In genomic region chr9:69295826-69296225, GRCm38 (mm10) we compare ENCODE assay signal across 13 mouse cellular contexts.
"Had no signal": no experiment of that assay in that cellular context is flagged by ENCODE, and none has a peak within 500 bp of the region (broad histone marks: within the 10 kb centered on the region; RNA-seq: fewer than 3 reads in every experiment).

No protein-coding gene starts in this region.

- H3K27ac ChIP-seq: heart, adult 2 months; heart, embryonic 13.5 days; heart, embryonic 15.5 days; hindbrain, embryonic 10.5 days; hindbrain, embryonic 12.5 days; hindbrain, embryonic 14.5 days; kidney, embryonic 15.5 days; kidney, postnatal 0 days; left cerebral cortex, adult 2 months; limb, embryonic 10.5 days; limb, embryonic 12.5 days; liver, embryonic 13.5 days; liver, embryonic 15.5 days had no signal

- DNase-seq: liver, embryonic 13.5 days had no signal

- H3K36me3 ChIP-seq: heart, embryonic 13.5 days; heart, embryonic 15.5 days; hindbrain, embryonic 10.5 days; hindbrain, embryonic 12.5 days; kidney, embryonic 15.5 days; limb, embryonic 10.5 days; limb, embryonic 12.5 days; liver, embryonic 13.5 days; liver, embryonic 15.5 days had no signal

- H3K9me3 ChIP-seq: heart, embryonic 13.5 days; heart, embryonic 15.5 days; hindbrain, embryonic 10.5 days; hindbrain, embryonic 12.5 days; kidney, embryonic 15.5 days; limb, embryonic 10.5 days; limb, embryonic 12.5 days; liver, embryonic 13.5 days; liver, embryonic 15.5 days had no signal

- H3K27me3 ChIP-seq: heart, embryonic 15.5 days had no signal

- H3K4me3 ChIP-seq: heart, adult 2 months; heart, embryonic 13.5 days; heart, embryonic 15.5 days; hindbrain, embryonic 10.5 days; hindbrain, embryonic 12.5 days; kidney, embryonic 15.5 days; left cerebral cortex, adult 2 months; limb, embryonic 10.5 days; limb, embryonic 12.5 days; liver, embryonic 13.5 days; liver, embryonic 15.5 days had no signal
